Mouse (Mus musculus): ENCODE measurements around the gene Pdzrn3.

Gene Pdzrn3

GRCm38 (mm10) chr6:101296997-101297396 lies 80.7 kb downstream of the Pdzrn3 start:
- ATAC-seq (ENCODE audit: insufficient number of reproducible peaks, low FRiP score, low TSS enrichment): no peak

GRCm38 (mm10) chr6:101296280-101296679 lies 81.4 kb downstream of the Pdzrn3 start:
- no peak for ATAC-seq (ENCODE audit: insufficient number of reproducible peaks, low FRiP score, low TSS enrichment)

GRCm38 (mm10) chr6:101293036-101293572 lies 84.6 kb downstream of the Pdzrn3 start:
- ATAC-seq (ENCODE audit: insufficient number of reproducible peaks, low FRiP score, low TSS enrichment): no peak

- no peak for ATAC-seq (ENCODE audit: insufficient number of reproducible peaks, low FRiP score, low TSS enrichment)
Measured at GRCm38 (mm10) chr6:101291944-101292343, 85.8 kb downstream of the Pdzrn3 start.

- ATAC-seq (ENCODE audit: insufficient number of reproducible peaks, low FRiP score, low TSS enrichment): no peak
Measured at GRCm38 (mm10) chr6:101290160-101290559, 87.5 kb downstream of the Pdzrn3 start.

GRCm38 (mm10) chr6:101289428-101289827 lies 88.3 kb downstream of the Pdzrn3 start:
- ATAC-seq (ENCODE audit: insufficient number of reproducible peaks, low FRiP score, low TSS enrichment): no peak

GRCm38 (mm10) chr6:101287566-101288173 lies 90.0 kb downstream of the Pdzrn3 start:
- no peak for ATAC-seq (ENCODE audit: insufficient number of reproducible peaks, low FRiP score, low TSS enrichment)

- no peak for ATAC-seq (ENCODE audit: insufficient number of reproducible peaks, low FRiP score, low TSS enrichment)
Measured at GRCm38 (mm10) chr6:101287077-101287476, 90.6 kb downstream of the Pdzrn3 start.

GRCm38 (mm10) chr6:101284368-101284955 lies 93.2 kb downstream of the Pdzrn3 start:
- no peak for ATAC-seq (ENCODE audit: insufficient number of reproducible peaks, low FRiP score, low TSS enrichment)

GRCm38 (mm10) chr6:101283891-101284290 lies 93.8 kb downstream of the Pdzrn3 start:
- ATAC-seq (ENCODE audit: insufficient number of reproducible peaks, low FRiP score, low TSS enrichment): no peak

- ATAC-seq (ENCODE audit: insufficient number of reproducible peaks, low FRiP score, low TSS enrichment): no peak
Measured at GRCm38 (mm10) chr6:101281644-101282043, 96.1 kb downstream of the Pdzrn3 start.

GRCm38 (mm10) chr6:101280811-101281218 lies 96.9 kb downstream of the Pdzrn3 start:
- ATAC-seq (ENCODE audit: insufficient number of reproducible peaks, low FRiP score, low TSS enrichment): no peak

- no peak for ATAC-seq (ENCODE audit: insufficient number of reproducible peaks, low FRiP score, low TSS enrichment)
Measured at GRCm38 (mm10) chr6:101278286-101278932, 99.3 kb downstream of the Pdzrn3 start.

GRCm38 (mm10) chr6:101276261-101276660 lies 101.4 kb downstream of the Pdzrn3 start:
- no peak for ATAC-seq (ENCODE audit: insufficient number of reproducible peaks, low FRiP score, low TSS enrichment)

- no peak for ATAC-seq (ENCODE audit: insufficient number of reproducible peaks, low FRiP score, low TSS enrichment)
Measured at GRCm38 (mm10) chr6:101275806-101276205, 101.9 kb downstream of the Pdzrn3 start.

GRCm38 (mm10) chr6:101274846-101275245 lies 102.9 kb downstream of the Pdzrn3 start:
- no peak for ATAC-seq (ENCODE audit: insufficient number of reproducible peaks, low FRiP score, low TSS enrichment)

GRCm38 (mm10) chr6:101272256-101272655 lies 105.4 kb downstream of the Pdzrn3 start:
- no peak for ATAC-seq (ENCODE audit: insufficient number of reproducible peaks, low FRiP score, low TSS enrichment)

- ATAC-seq (ENCODE audit: insufficient number of reproducible peaks, low FRiP score, low TSS enrichment): no peak
Measured at GRCm38 (mm10) chr6:101271378-101272135, 106.1 kb downstream of the Pdzrn3 start.

- ATAC-seq (ENCODE audit: insufficient number of reproducible peaks, low FRiP score, low TSS enrichment): no peak
Measured at GRCm38 (mm10) chr6:101270095-101270826, 107.4 kb downstream of the Pdzrn3 start.
